Mouse (Mus musculus) cortical plate, adult 2 months (tissue): Measurements from ENCODE around the gene Rnase10.

Source experiments
- CTCF ChIP-seq: fragments of 200-500 bp; IDR thresholded peaks from 2 replicates; pipeline ENCODE4 v1.5.1; 2011; ENCODE audit warnings: mild to moderate bottlenecking, control low read depth, low read length; ENCODE audit not compliant: insufficient read depth; ENCODE audit errors: extremely low read depth
- POLR2A ChIP-seq: fragments of 200-500 bp; IDR thresholded peaks from 2 replicates; pipeline ENCODE4 v1.6.1; 2011; ENCODE audit warnings: mild to moderate bottlenecking, low read length, control low read depth; ENCODE audit not compliant: insufficient read depth; ENCODE audit errors: extremely low read depth

DNA sequence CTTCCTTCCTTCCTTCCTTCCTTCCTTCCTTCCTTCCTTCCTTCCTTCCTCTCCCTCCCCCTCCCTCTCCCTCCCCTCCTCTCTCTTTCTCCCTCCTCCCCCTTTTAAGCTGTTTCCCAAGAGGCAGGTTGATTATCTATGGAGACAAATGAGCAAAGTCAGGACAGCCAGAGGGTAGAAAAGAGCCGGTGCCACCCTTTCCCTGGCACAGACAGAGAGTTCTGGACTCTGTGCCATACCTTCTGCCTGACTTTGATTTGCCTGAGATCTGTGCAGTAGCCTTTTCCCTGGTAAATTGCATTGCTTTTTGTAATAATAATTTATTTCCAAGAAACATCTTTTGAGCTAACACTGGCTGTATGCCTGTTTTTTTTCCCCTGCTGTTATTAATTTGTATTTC is 38.5 kb upstream of the Rnase10 start:
- TF ChIP-seq CTCF (no peak), POLR2A (no peak)
